Mouse (Mus musculus): Measurements from ENCODE around the gene Mapk8ip3. TPM values are rescaled to one million over a fixed set of nuclear protein-coding genes. Genes with fewer than 3 reads are reported as not detected.

Mapk8ip3 gene
- polyA plus RNA-seq, 1 experiment: 272 TPM

DNA sequence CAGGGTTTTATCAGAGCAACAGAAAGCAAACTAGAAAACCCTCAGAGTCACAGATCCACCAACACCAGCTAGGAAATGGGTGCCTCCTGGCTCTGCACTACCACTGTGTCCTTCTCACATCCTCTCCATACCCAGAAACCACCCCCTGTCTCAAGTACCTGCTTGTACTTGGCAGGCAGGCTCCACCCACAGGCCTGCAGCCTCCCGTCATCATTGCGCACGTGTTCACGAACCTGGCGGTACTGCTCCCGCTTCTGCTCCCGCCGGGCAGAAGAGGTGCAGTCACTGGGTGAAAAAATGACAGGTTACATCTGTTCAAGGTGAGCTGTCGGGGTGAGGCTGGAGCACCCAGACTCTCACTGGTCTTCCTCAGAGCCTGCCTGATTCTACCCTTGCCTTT lies 33.0 kb downstream of the Mapk8ip3 start:
- Histone ChIP-seq H3K4me3 (ENCODE audit: control insufficient read depth, insufficient read depth, low read length) (no peak overlapping the region), H3K27ac (ENCODE audit: control insufficient read depth, insufficient read depth, low read length) (no peak overlapping the region), H3K4me1 (replicated peaks; ENCODE audit: control insufficient read depth, insufficient read depth, low read length) (no peaks in the 10 kb centered on the region), H3K27me3 (ENCODE audit: control insufficient read depth, insufficient read depth, low read length) (no peaks in the 10 kb centered on the region), H3K36me3 (ENCODE audit: control insufficient read depth, insufficient read depth, low read length) (peaks cover 85% of the 10 kb centered on the region)
- DNase-seq: no peak
- TF ChIP-seq CTCF (IDR thresholded peaks at IDR 0.05; ENCODE audit: borderline replicate concordance, control insufficient read depth, extremely low read depth, insufficient read depth, low read length, poor library complexity) (no peak), POLR2A (IDR thresholded peaks at IDR 0.05; ENCODE audit: control insufficient read depth, extremely low read depth, insufficient read depth, low read length, poor library complexity) (no peak)
- 94% methylated on average over 9 of the region's 9 CpGs for WGBS

- Histone ChIP-seq H3K4me3 (ENCODE audit: control insufficient read depth, insufficient read depth, low read length) (no peak overlapping the region), H3K27ac (ENCODE audit: control insufficient read depth, insufficient read depth, low read length) (no peak overlapping the region), H3K27me3 (ENCODE audit: control insufficient read depth, insufficient read depth, low read length) (no peaks in the 10 kb centered on the region), H3K4me1 (replicated peaks; ENCODE audit: control insufficient read depth, insufficient read depth, low read length) (no peaks in the 10 kb centered on the region), H3K36me3 (ENCODE audit: control insufficient read depth, insufficient read depth, low read length) (peaks cover 77% of the 10 kb centered on the region)
- 80% methylated on average over 9 of the region's 9 CpGs for WGBS
- DNase-seq: peak; percentile 50
- TF ChIP-seq POLR2A (IDR thresholded peaks at IDR 0.05; ENCODE audit: control insufficient read depth, extremely low read depth, insufficient read depth, low read length, poor library complexity): no peak
- TF ChIP-seq CTCF (IDR thresholded peaks at IDR 0.05; ENCODE audit: borderline replicate concordance, control insufficient read depth, extremely low read depth, insufficient read depth, low read length, poor library complexity): peak; percentile 31; the same call in 1 of the 2 replicates
Measured at GRCm38 (mm10) chr17:24902671-24903474, 33.9 kb downstream of the Mapk8ip3 start.

DNA sequence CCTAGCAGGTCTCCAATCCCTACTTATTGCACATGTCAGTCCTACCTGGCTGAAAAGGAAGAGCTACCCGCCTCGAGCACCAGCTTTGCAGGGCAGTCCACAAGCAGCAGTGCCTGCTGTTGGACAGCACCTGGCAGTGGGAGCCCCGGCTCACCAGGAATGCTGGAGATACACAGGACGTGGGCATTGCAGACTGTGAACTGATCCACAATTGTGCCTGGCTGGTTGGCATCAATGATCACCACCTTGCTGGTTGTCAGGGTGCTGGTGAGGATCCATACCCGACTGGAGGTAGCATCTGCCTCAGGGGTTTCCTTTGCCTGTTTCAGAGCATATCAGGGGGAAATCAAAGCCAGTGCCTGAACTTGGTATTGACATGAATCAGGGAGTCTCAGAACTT lies 34.7 kb downstream of the Mapk8ip3 start:
- WGBS: 98% methylated on average over 5 of the region's 5 CpGs
- TF ChIP-seq POLR2A (IDR thresholded peaks at IDR 0.05; ENCODE audit: control insufficient read depth, extremely low read depth, insufficient read depth, low read length, poor library complexity): no peak
- no peak for TF ChIP-seq CTCF (IDR thresholded peaks at IDR 0.05; ENCODE audit: borderline replicate concordance, control insufficient read depth, extremely low read depth, insufficient read depth, low read length, poor library complexity)
- H3K4me1 ChIP-seq (replicated peaks; ENCODE audit: control insufficient read depth, insufficient read depth, low read length): peaks cover 4% of the 10 kb centered on the region
- no peaks in the 10 kb centered on the region for H3K27me3 ChIP-seq (ENCODE audit: control insufficient read depth, insufficient read depth, low read length)
- no peak overlapping the region for H3K4me3 ChIP-seq (ENCODE audit: control insufficient read depth, insufficient read depth, low read length)
- DNase-seq: no peak
- no peak overlapping the region for H3K27ac ChIP-seq (ENCODE audit: control insufficient read depth, insufficient read depth, low read length)
- peaks cover 69% of the 10 kb centered on the region for H3K36me3 ChIP-seq (ENCODE audit: control insufficient read depth, insufficient read depth, low read length)

DNA sequence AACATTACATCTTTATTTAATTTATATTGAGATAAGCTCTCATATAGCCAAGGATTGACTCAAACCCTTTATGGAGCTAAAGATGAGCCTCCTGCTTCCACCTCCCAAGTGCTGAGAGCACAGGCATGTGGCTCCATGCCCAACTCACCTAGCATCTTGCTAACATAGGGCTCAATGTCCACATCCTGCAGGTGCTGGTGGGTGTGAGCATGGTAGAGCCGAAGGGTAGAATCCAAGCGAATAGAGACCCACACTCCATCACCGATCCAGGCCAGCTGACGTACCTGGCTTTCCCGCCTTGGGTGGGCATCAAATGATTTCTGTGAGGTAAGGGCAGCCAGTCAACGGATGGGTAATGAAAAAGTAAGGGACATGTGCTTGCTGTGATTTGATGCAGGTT lies 36.8 kb downstream of the Mapk8ip3 start:
- Histone ChIP-seq H3K36me3 (ENCODE audit: control insufficient read depth, insufficient read depth, low read length) (peaks cover 55% of the 10 kb centered on the region), H3K27ac (ENCODE audit: control insufficient read depth, insufficient read depth, low read length) (no peak overlapping the region), H3K4me1 (replicated peaks; ENCODE audit: control insufficient read depth, insufficient read depth, low read length) (peaks cover 18% of the 10 kb centered on the region), H3K27me3 (ENCODE audit: control insufficient read depth, insufficient read depth, low read length) (no peaks in the 10 kb centered on the region), H3K4me3 (ENCODE audit: control insufficient read depth, insufficient read depth, low read length) (no peak overlapping the region)
- WGBS: 98% methylated on average over 6 of the region's 6 CpGs
- TF ChIP-seq POLR2A (IDR thresholded peaks at IDR 0.05; ENCODE audit: control insufficient read depth, extremely low read depth, insufficient read depth, low read length, poor library complexity): no peak
- no peak for DNase-seq

GRCm38 (mm10) chr17:24899153-24899552 lies 37.6 kb downstream of the Mapk8ip3 start:
- no peak overlapping the region for H3K4me3 ChIP-seq (ENCODE audit: control insufficient read depth, insufficient read depth, low read length)
- no peak for TF ChIP-seq POLR2A (IDR thresholded peaks at IDR 0.05; ENCODE audit: control insufficient read depth, extremely low read depth, insufficient read depth, low read length, poor library complexity)
- TF ChIP-seq CTCF (IDR thresholded peaks at IDR 0.05; ENCODE audit: borderline replicate concordance, control insufficient read depth, extremely low read depth, insufficient read depth, low read length, poor library complexity): no peak
- H3K36me3 ChIP-seq (ENCODE audit: control insufficient read depth, insufficient read depth, low read length): peaks cover 47% of the 10 kb centered on the region
- WGBS: 93% methylated on average over 5 of the region's 5 CpGs
- no peak overlapping the region for H3K27ac ChIP-seq (ENCODE audit: control insufficient read depth, insufficient read depth, low read length)
- DNase-seq: no peak
- peaks cover 22% of the 10 kb centered on the region for H3K4me1 ChIP-seq (replicated peaks; ENCODE audit: control insufficient read depth, insufficient read depth, low read length)
- H3K27me3 ChIP-seq (ENCODE audit: control insufficient read depth, insufficient read depth, low read length): no peaks in the 10 kb centered on the region

GRCm38 (mm10) chr17:24898041-24898854 lies 38.5 kb downstream of the Mapk8ip3 start:
- 99% methylated on average over 4 of the region's 4 CpGs for WGBS
- Histone ChIP-seq H3K4me3 (ENCODE audit: control insufficient read depth, insufficient read depth, low read length) (no peak overlapping the region), H3K27ac (ENCODE audit: control insufficient read depth, insufficient read depth, low read length) (no peak overlapping the region), H3K27me3 (ENCODE audit: control insufficient read depth, insufficient read depth, low read length) (no peaks in the 10 kb centered on the region), H3K36me3 (ENCODE audit: control insufficient read depth, insufficient read depth, low read length) (peaks cover 38% of the 10 kb centered on the region), H3K4me1 (replicated peaks; ENCODE audit: control insufficient read depth, insufficient read depth, low read length) (peaks cover 26% of the 10 kb centered on the region)
- DNase-seq: no peak
- TF ChIP-seq POLR2A (IDR thresholded peaks at IDR 0.05; ENCODE audit: control insufficient read depth, extremely low read depth, insufficient read depth, low read length, poor library complexity) (no peak), CTCF (IDR thresholded peaks at IDR 0.05; ENCODE audit: borderline replicate concordance, control insufficient read depth, extremely low read depth, insufficient read depth, low read length, poor library complexity) (no peak)
